Mouse (Mus musculus): Measurements from ENCODE around the gene Ghdc. TPM values are rescaled to one million over a fixed set of nuclear protein-coding genes. Genes with fewer than 3 reads are reported as not detected.

Ghdc gene
- polyA plus RNA-seq, 1 experiment, result 5.5 TPM

DNA sequence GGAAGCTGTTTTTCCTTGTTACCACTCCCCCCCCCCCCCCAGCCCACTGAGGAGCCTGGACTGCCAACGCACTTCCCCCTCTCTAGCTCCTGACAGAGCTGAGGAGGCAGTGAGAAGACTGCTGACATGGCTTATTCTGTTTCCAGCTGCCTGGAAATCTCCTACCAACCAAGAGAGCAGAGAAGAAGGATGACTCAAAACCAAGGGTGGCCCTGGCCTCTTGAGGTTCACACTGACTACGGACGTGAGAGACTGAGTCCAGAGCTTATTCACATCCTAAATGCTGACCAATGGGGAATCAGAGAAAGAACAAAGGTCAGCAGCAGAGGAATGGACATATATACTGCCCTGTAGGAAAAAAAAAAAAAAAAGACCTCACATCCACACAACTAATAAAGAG lies 51.4 kb downstream of the Ghdc start:
- Histone ChIP-seq H3ac (ENCODE audit: control insufficient read depth, insufficient read length, low read depth) (no peak overlapping the region), H3K27me3 (ENCODE audit: control insufficient read depth, insufficient read depth, insufficient read length) (no peaks in the 10 kb centered on the region), H3K4me3 (ENCODE audit: insufficient read depth, poor library complexity, severe bottlenecking) (no peak overlapping the region), H3K79me3 (ENCODE audit: low read depth) (peaks cover 28% of the 10 kb centered on the region), H3K79me2 (ENCODE audit: control insufficient read depth, insufficient read depth) (peaks cover 54% of the 10 kb centered on the region), H3K36me3 (ENCODE audit: control insufficient read depth, insufficient read depth) (peaks cover 45% of the 10 kb centered on the region)
- TF ChIP-seq MYOD1 (IDR thresholded peaks at IDR 0.05; ENCODE audit: control insufficient read depth, insufficient read length, low read depth), result no peak
- TF ChIP-seq FOSL1 (IDR thresholded peaks at IDR 0.05; ENCODE audit: insufficient read depth, low read length, poor library complexity, severe bottlenecking), result no peak
- TF ChIP-seq MAX (IDR thresholded peaks at IDR 0.05), result no peak
- no peak for TF ChIP-seq CEBPB (IDR thresholded peaks at IDR 0.05; ENCODE audit: low read depth)
- TF ChIP-seq CTCF (IDR thresholded peaks at IDR 0.05; ENCODE audit: control insufficient read depth, insufficient read depth, insufficient read length), result no peak
- TF ChIP-seq MYOG (IDR thresholded peaks at IDR 0.05; ENCODE audit: control insufficient read depth, extremely low read depth, insufficient read length), result no peak
- no peak for TF ChIP-seq USF1 (IDR thresholded peaks at IDR 0.05; ENCODE audit: low read depth)

DNA sequence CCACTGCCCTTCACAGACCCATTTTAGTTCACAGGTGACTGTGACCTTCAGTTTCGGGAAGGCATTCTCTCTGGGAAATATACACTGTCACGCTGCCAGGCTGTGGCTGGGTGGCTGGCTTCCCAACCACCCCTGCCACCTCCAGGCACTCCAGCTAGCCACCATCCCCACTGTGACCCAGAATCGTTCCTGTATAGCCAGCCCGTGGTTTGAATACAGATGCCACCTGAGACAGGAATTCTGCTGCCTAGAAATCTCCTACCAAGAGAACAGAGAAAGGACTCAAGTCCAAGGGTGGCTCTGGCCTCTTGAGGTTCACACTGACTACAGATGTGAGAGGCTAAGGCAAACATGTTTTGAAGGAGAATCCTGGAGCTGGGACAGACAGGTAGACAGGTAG lies 51.9 kb downstream of the Ghdc start:
- H3K36me3 ChIP-seq (ENCODE audit: control insufficient read depth, insufficient read depth), result peaks cover 49% of the 10 kb centered on the region
- peaks cover 25% of the 10 kb centered on the region for H3K79me3 ChIP-seq (ENCODE audit: low read depth)
- H3K79me2 ChIP-seq (ENCODE audit: control insufficient read depth, insufficient read depth), result peaks cover 49% of the 10 kb centered on the region
- no peak overlapping the region for H3K4me3 ChIP-seq (ENCODE audit: insufficient read depth, poor library complexity, severe bottlenecking)
- TF ChIP-seq MYOD1 (IDR thresholded peaks at IDR 0.05; ENCODE audit: control insufficient read depth, insufficient read length, low read depth) (no peak), CEBPB (IDR thresholded peaks at IDR 0.05; ENCODE audit: low read depth) (no peak), MYOG (IDR thresholded peaks at IDR 0.05; ENCODE audit: control insufficient read depth, extremely low read depth, insufficient read length) (no peak), USF1 (IDR thresholded peaks at IDR 0.05; ENCODE audit: low read depth) (no peak), CTCF (IDR thresholded peaks at IDR 0.05; ENCODE audit: control insufficient read depth, insufficient read depth, insufficient read length) (no peak), FOSL1 (IDR thresholded peaks at IDR 0.05; ENCODE audit: insufficient read depth, low read length, poor library complexity, severe bottlenecking) (no peak), MAX (IDR thresholded peaks at IDR 0.05) (no peak)
- no peak overlapping the region for H3ac ChIP-seq (ENCODE audit: control insufficient read depth, insufficient read length, low read depth)
- H3K27me3 ChIP-seq (ENCODE audit: control insufficient read depth, insufficient read depth, insufficient read length), result no peaks in the 10 kb centered on the region

DNA sequence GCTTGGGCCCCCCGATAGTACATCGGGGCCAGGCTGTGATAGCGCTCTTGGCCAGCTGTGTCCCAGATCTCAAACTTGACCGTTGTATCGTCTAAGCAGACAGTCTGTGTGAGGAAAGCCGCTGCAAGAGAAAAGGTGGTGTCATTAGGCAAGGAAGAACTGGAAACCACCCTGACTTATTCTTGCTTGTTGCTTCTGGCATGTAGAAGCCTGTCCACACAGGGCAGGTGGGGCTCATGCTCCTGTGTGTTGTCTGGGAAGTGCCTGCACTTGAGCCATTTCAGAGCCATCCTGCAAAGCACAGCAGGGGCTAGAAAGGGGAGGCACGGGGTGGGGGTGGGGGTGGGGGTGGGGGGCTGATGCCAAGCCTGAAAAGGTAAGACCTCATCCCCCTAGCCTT lies 52.3 kb downstream of the Ghdc start:
- H3K36me3 ChIP-seq (ENCODE audit: control insufficient read depth, insufficient read depth), result peaks cover 53% of the 10 kb centered on the region
- peaks cover 45% of the 10 kb centered on the region for H3K79me2 ChIP-seq (ENCODE audit: control insufficient read depth, insufficient read depth)
- H3K4me3 ChIP-seq (ENCODE audit: insufficient read depth, poor library complexity, severe bottlenecking), result no peak overlapping the region
- H3ac ChIP-seq (ENCODE audit: control insufficient read depth, insufficient read length, low read depth), result no peak overlapping the region
- peaks cover 22% of the 10 kb centered on the region for H3K79me3 ChIP-seq (ENCODE audit: low read depth)
- H3K27me3 ChIP-seq (ENCODE audit: control insufficient read depth, insufficient read depth, insufficient read length), result no peaks in the 10 kb centered on the region
- TF ChIP-seq MYOD1 (IDR thresholded peaks at IDR 0.05; ENCODE audit: control insufficient read depth, insufficient read length, low read depth) (no peak), MYOG (IDR thresholded peaks at IDR 0.05; ENCODE audit: control insufficient read depth, extremely low read depth, insufficient read length) (no peak), CEBPB (IDR thresholded peaks at IDR 0.05; ENCODE audit: low read depth) (no peak), FOSL1 (IDR thresholded peaks at IDR 0.05; ENCODE audit: insufficient read depth, low read length, poor library complexity, severe bottlenecking) (no peak), CTCF (IDR thresholded peaks at IDR 0.05; ENCODE audit: control insufficient read depth, insufficient read depth, insufficient read length) (no peak), USF1 (IDR thresholded peaks at IDR 0.05; ENCODE audit: low read depth) (no peak), MAX (IDR thresholded peaks at IDR 0.05) (no peak)

DNA sequence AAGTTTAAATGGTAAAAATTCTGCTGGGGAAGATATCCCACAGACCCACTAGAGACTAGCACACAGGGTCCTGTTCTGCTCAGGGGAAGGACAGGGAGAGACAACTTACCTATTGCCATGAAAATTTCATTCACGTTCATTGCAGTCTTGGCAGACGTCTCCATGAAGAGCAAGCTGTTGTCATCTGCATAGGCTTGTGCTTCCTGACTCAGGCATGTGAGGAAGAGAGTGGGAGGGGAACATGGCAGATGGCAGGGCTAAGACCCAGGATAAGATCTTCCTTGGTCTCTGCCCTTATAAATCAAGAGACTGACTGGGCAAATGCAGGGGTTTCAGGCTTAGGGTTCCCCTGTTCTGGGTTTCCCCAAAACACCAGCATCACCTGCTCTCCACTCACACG lies 54.1 kb downstream of the Ghdc start:
- TF ChIP-seq MYOG (IDR thresholded peaks at IDR 0.05; ENCODE audit: control insufficient read depth, extremely low read depth, insufficient read length) (no peak), MAX (IDR thresholded peaks at IDR 0.05) (no peak), USF1 (IDR thresholded peaks at IDR 0.05; ENCODE audit: low read depth) (no peak), FOSL1 (IDR thresholded peaks at IDR 0.05; ENCODE audit: insufficient read depth, low read length, poor library complexity, severe bottlenecking) (no peak), MYOD1 (IDR thresholded peaks at IDR 0.05; ENCODE audit: control insufficient read depth, insufficient read length, low read depth) (no peak), CTCF (IDR thresholded peaks at IDR 0.05; ENCODE audit: control insufficient read depth, insufficient read depth, insufficient read length) (no peak), CEBPB (IDR thresholded peaks at IDR 0.05; ENCODE audit: low read depth) (no peak)
- H3K27me3 ChIP-seq (ENCODE audit: control insufficient read depth, insufficient read depth, insufficient read length), result no peaks in the 10 kb centered on the region
- peaks cover 33% of the 10 kb centered on the region for H3K79me2 ChIP-seq (ENCODE audit: control insufficient read depth, insufficient read depth)
- peaks cover 14% of the 10 kb centered on the region for H3K79me3 ChIP-seq (ENCODE audit: low read depth)
- H3ac ChIP-seq (ENCODE audit: control insufficient read depth, insufficient read length, low read depth), result no peak overlapping the region
- peaks cover 54% of the 10 kb centered on the region for H3K36me3 ChIP-seq (ENCODE audit: control insufficient read depth, insufficient read depth)
- no peak overlapping the region for H3K4me3 ChIP-seq (ENCODE audit: insufficient read depth, poor library complexity, severe bottlenecking)

Other genes with a start within 250 kb of the Ghdc start
- 86.6 TPM for gene Acly, start 243.0 kb downstream of the Ghdc start, polyA plus RNA-seq (2012; fragmentation: generic; extraction: Trizol)
- gene Ttc25, start 225.3 kb downstream of the Ghdc start, polyA plus RNA-seq (2012; fragmentation: generic; extraction: Trizol), result 0.06 TPM
- 10.2 TPM for gene Cnp, start 196.1 kb downstream of the Ghdc start, polyA plus RNA-seq (2012; fragmentation: generic; extraction: Trizol)
- 36.1 TPM for gene Nkiras2, start 151.7 kb downstream of the Ghdc start, polyA plus RNA-seq (2012; fragmentation: generic; extraction: Trizol)
- 89.7 TPM for gene Dnajc7, start 150.8 kb downstream of the Ghdc start, polyA plus RNA-seq (2012; fragmentation: generic; extraction: Trizol)
- not detected for gene Zfp385c, start 78.5 kb downstream of the Ghdc start, polyA plus RNA-seq (2012; fragmentation: generic; extraction: Trizol)
- 0.64 TPM for gene Dhx58, start 66.7 kb downstream of the Ghdc start, polyA plus RNA-seq (2012; fragmentation: generic; extraction: Trizol)
- 50.3 TPM for gene Kat2a, start 58.5 kb downstream of the Ghdc start, polyA plus RNA-seq (2012; fragmentation: generic; extraction: Trizol)
- 0.68 TPM for gene Hspb9, start 57.1 kb downstream of the Ghdc start, polyA plus RNA-seq (2012; fragmentation: generic; extraction: Trizol)
- 136 TPM for gene Rab5c, start 32.7 kb downstream of the Ghdc start, polyA plus RNA-seq (2012; fragmentation: generic; extraction: Trizol)
- not detected for gene Kcnh4, start 11.0 kb downstream of the Ghdc start, polyA plus RNA-seq (2012; fragmentation: generic; extraction: Trizol)
- gene Hcrt, start 8.0 kb downstream of the Ghdc start, polyA plus RNA-seq (2012; fragmentation: generic; extraction: Trizol), result not detected
- 2.4 TPM for gene Stat5b, start 79.8 kb upstream of the Ghdc start, polyA plus RNA-seq (2012; fragmentation: generic; extraction: Trizol)
- 13.3 TPM for gene Stat5a, start 88.4 kb upstream of the Ghdc start, polyA plus RNA-seq (2012; fragmentation: generic; extraction: Trizol)
- gene Stat3, start 168.6 kb upstream of the Ghdc start, polyA plus RNA-seq (2012; fragmentation: generic; extraction: Trizol), result 36.1 TPM
- 418 TPM for gene Cavin1, start 199.9 kb upstream of the Ghdc start, polyA plus RNA-seq (2012; fragmentation: generic; extraction: Trizol)
- gene Atp6v0a1, start 238.5 kb upstream of the Ghdc start, polyA plus RNA-seq (2012; fragmentation: generic; extraction: Trizol), result 22.8 TPM